Mouse (Mus musculus) forebrain, embryonic 16.5 days (tissue): ENCODE measurements around the gene Inpp5a. TPM values are rescaled to one million over a fixed set of nuclear protein-coding genes. Genes with fewer than 3 reads are reported as not detected.

ENCODE experiments used
- ATAC-seq: fragments of 200-750 bp; cut with Nextera tagmentation; 2 replicates; pipeline ENCODE4 v1.8.0; 2017; ENCODE audit warnings: mild to moderate bottlenecking, moderate library complexity
- H3K27ac ChIP-seq: fragments of 300-500 bp; sonication (generic); 2 replicates; pipeline ENCODE4 v1.5.1; 2014; ENCODE audit warnings: low read length, control low read depth
- H3K27me3 ChIP-seq: fragments of 300-500 bp; sonication (generic); replicated peaks from 2 replicates; pipeline ENCODE4 v1.6.1; 2014; ENCODE audit warnings: low read length; ENCODE audit not compliant: control insufficient read depth, insufficient read depth
- H3K36me3 ChIP-seq: fragments of 300-500 bp; sonication (generic); 2 replicates; pipeline ENCODE4 v1.6.1; 2014; ENCODE audit not compliant: control insufficient read depth, insufficient read depth
- H3K4me1 ChIP-seq: fragments of 300-500 bp; sonication (generic); replicated peaks from 2 replicates; pipeline ENCODE4 v1.6.1; 2014; ENCODE audit warnings: low read length; ENCODE audit not compliant: control insufficient read depth, insufficient read depth
- H3K4me2 ChIP-seq: fragments of 300-500 bp; sonication (generic); 2 replicates; pipeline ENCODE4 v1.6.1; 2014; ENCODE audit warnings: mild to moderate bottlenecking, low read length, control low read depth
- H3K4me3 ChIP-seq: fragments of 300-500 bp; sonication (generic); replicated peaks from 2 replicates; pipeline ENCODE4 v1.5.1; 2014; ENCODE audit warnings: mild to moderate bottlenecking, low read length, control low read depth
- H3K9ac ChIP-seq: fragments of 300-500 bp; sonication (generic); replicated peaks from 2 replicates; pipeline ENCODE4 v1.6.1; 2014; ENCODE audit warnings: low read depth, low read length, control low read depth
- H3K9me3 ChIP-seq: fragments of 300-500 bp; sonication (generic); 2 replicates; pipeline ENCODE4 v1.6.1; 2016; ENCODE audit warnings: low read length; ENCODE audit not compliant: control insufficient read depth
- WGBS: fragments of 180-500 bp; shearing (Covaris S2); extraction: QIAGEN DNeasy Blood & Tissue Kit; methylation state at CpG from one replicate; pipeline ENCODE4 v1.1.7; 2014; 5-methylcytosine and 5-hydroxymethylcytosine counted together
- polyA plus RNA-seq: library from polyadenylated mRNA; unstranded; fragments of >200 nt; fragmentation: Nextera tagmentation; extraction: Ambion mirVana; gene quantifications from 2 replicates; pipeline ENCODE4 v1.2.1, GENCODE M21; 2015

Gene Inpp5a
- polyA plus RNA-seq, 1 experiment from 2014 or later: 11.2 TPM

DNA sequence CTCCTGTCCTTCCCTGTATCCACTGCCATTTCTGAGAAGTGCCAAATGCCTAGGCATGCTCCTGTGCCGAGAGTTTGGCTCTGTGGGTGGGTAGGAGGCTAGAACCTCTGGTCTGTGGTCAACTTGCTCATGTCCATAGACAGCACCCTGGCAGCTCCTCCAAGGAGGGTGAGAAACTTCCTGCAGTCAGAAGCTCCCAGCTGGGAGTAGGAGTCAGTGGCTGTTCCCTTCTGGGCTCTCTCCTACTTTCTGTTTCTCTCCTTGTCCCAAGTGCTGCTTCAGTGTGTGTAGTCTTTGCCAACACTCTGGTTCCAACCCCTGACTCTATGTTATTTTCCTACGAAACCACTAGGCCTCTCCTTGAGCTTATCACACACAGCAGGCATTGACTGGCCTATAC, 17.7 kb downstream of the Inpp5a start:
- Histone ChIP-seq H3K36me3 (no peaks in the 10 kb centered on the region), H3K9ac (no peak overlapping the region), H3K27me3 (no peaks in the 10 kb centered on the region), H3K9me3 (no peaks in the 10 kb centered on the region), H3K27ac (no peak overlapping the region), H3K4me2 (no peak overlapping the region), H3K4me3 (no peak overlapping the region), H3K4me1 (no peaks in the 10 kb centered on the region; the same call in 1 of the 2 replicates)
- WGBS: 86% methylated on average over 2 of the region's 2 CpGs
- ATAC-seq: no peak

DNA sequence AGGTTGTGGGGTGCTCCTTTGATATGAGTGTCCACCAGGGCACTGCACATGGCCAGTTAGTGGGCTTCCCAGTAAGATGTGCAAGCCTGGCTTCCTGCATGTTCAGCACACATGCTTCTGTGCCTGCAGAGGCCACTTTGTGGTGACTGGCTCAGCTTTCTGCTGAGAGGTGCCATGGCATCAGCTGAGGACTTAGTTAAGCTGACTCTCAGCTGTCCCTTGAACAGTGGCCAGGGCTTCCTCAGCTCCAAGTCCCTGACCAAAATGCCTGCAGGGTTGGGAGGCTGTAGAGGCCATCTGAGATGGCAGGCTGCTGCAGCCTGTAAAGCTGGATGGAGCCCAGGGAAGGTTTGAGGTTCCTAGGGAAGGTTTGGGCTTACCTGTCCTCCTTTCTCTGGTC, 19.1 kb downstream of the Inpp5a start:
- ATAC-seq: no peak
- H3K36me3 ChIP-seq: no peaks in the 10 kb centered on the region
- H3K4me1 ChIP-seq: no peaks in the 10 kb centered on the region; the same call in 1 of the 2 replicates
- H3K4me2 ChIP-seq: no peak overlapping the region
- no peak overlapping the region for H3K9ac ChIP-seq
- H3K27me3 ChIP-seq: no peaks in the 10 kb centered on the region
- H3K27ac ChIP-seq: no peak overlapping the region
- H3K9me3 ChIP-seq: no peaks in the 10 kb centered on the region
- no peak overlapping the region for H3K4me3 ChIP-seq

DNA sequence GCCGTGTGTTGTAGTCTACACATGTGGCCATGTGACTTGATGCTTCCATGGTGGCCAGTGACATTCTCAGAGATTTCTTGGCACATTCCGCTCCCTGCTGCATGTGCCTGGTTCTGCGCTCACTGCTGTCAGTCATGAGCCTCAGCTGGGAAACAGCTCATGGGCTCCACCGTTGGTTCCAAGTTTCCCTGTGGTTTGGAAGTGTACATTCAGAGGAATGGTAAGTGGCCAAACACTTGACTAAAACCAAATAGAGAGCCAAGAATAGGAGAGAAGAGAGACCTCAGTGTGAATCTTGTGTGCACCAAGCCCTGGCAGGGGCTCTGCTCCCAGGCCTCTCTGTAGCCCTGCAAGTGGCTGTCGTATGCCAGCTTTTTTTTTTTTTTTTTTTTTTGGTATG, 21.0 kb downstream of the Inpp5a start:
- Histone ChIP-seq H3K27me3 (no peaks in the 10 kb centered on the region), H3K36me3 (no peaks in the 10 kb centered on the region), H3K9me3 (no peaks in the 10 kb centered on the region), H3K4me1 (no peaks in the 10 kb centered on the region; the same call in 1 of the 2 replicates), H3K4me2 (no peak overlapping the region), H3K9ac (no peak overlapping the region), H3K4me3 (no peak overlapping the region), H3K27ac (no peak overlapping the region)
- ATAC-seq: no peak
- WGBS: 64% methylated on average over 5 of the region's 5 CpGs

DNA sequence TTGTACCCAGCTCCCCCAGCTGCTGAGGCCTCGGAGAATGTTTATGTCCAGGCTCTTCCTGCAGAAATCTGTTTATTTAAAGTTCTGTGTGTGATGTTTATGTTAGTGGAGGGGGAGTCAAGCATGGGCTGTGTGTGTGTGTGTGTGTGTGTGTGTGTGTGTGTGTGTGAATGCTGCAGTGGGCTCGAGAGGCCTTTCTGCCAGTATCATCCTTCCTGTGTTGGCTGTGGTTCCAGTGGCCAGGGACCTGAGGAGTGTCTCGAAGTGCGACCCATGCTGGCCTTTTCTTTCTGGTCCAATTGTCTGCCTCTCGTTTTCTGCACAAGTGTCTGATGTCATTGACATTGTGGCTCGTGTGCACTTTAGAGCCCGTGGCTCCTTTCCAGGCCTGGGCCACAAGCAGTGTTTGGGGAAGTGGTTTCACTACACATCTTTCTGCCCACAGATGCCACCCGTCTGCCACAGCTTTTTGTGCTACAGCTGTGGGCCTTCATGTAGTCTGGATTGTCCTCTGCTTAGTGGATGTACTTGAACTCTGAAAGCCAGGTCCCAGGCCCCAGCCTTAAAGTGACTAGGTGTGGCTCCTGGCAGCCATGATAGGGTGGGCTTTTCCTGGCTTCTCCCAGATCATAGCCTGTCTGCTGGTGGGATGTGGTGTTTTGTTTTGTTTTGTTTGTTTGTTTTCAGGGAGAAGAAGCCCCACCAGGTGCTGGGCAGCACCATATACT, 23.5 kb downstream of the Inpp5a start:
- no peak overlapping the region for H3K9ac ChIP-seq
- ATAC-seq: no peak
- H3K9me3 ChIP-seq: no peaks in the 10 kb centered on the region
- no peaks in the 10 kb centered on the region for H3K27me3 ChIP-seq
- no peak overlapping the region for H3K4me2 ChIP-seq
- no peak overlapping the region for H3K27ac ChIP-seq
- no peak overlapping the region for H3K4me3 ChIP-seq
- WGBS: 51% methylated on average over 8 of the region's 8 CpGs
- H3K4me1 ChIP-seq: no peaks in the 10 kb centered on the region; the same call in 1 of the 2 replicates
- no peaks in the 10 kb centered on the region for H3K36me3 ChIP-seq

DNA sequence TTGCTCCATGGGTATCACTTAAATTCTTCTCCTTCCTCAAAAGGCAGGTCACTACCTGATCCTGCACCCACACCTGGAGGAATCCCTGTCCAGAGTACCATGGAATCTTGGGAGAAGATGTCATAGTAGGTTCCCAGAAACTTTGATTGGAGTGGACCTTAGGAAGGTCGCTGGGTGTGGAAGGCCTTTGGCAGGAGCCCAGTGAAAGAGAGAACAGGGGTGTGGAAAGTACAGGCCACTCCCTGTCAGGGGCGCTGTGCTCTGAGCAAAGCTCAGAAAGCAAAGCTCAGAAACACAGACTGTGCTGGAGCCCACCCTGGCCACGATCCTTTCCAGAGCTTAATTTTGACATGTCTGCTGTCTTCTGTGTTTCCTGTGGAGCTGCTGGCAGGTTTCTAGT, 24.5 kb downstream of the Inpp5a start:
- Histone ChIP-seq H3K4me3 (no peak overlapping the region), H3K36me3 (no peaks in the 10 kb centered on the region), H3K9ac (no peak overlapping the region), H3K4me1 (no peaks in the 10 kb centered on the region; the same call in 1 of the 2 replicates), H3K9me3 (no peaks in the 10 kb centered on the region), H3K27ac (no peak overlapping the region), H3K27me3 (no peaks in the 10 kb centered on the region), H3K4me2 (no peak overlapping the region)
- no peak for ATAC-seq
- 86% methylated on average over 3 of the region's 3 CpGs for WGBS

DNA sequence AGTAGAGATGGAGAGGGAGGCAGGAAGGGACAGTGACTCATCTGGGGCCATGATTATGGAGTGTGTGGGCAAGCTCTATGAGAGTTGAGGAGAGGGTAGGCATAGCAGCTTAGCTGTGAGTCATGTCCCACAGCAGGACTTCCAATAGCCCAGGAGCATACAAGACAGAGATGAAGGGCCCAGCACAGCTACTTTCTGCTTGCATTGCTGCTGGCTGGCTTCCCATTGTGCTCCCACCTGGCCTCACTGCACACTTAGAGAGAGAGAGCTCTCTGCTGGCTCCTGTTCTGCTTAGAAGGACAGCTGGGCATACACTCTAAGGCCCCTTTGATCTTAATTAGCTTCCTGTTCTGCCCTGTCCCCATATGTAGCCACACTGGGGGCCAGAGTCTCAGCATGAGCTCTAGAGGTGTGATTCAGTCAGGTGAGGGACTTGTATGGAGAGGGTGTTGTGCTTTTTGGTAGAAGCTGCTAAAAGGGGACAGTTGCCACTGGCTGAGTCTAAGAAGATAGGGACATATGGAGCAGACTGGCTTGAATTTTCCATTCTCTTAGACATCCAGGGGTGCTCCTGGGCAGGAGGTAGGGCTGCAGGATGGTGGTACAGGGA, 26.8 kb downstream of the Inpp5a start:
- no peak overlapping the region for H3K4me2 ChIP-seq
- ATAC-seq: no peak
- H3K27ac ChIP-seq: no peak overlapping the region
- no peaks in the 10 kb centered on the region for H3K4me1 ChIP-seq
- no peak overlapping the region for H3K4me3 ChIP-seq
- no peak overlapping the region for H3K9ac ChIP-seq
- no peaks in the 10 kb centered on the region for H3K9me3 ChIP-seq
- no peaks in the 10 kb centered on the region for H3K36me3 ChIP-seq
- no peaks in the 10 kb centered on the region for H3K27me3 ChIP-seq

DNA sequence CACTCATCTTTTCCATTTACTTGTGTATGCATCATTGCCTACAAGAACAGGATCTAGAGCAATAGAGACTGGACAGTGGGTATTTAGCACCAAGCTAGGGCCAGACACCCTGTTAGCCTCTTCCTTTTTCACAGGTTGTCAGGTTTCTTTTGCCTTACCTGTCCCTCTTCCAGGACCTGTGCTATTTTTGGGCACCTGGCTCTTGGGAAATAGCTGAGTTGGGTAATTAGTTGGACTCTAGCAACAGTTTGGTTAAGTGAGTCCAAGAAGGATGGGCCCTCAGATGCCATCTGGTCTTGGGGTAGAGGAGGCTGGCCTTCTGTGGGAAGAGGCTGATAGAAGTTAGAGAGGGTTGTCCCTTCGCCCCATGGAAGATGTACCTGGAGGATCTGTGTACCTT, 29.5 kb downstream of the Inpp5a start:
- Histone ChIP-seq H3K9me3 (no peaks in the 10 kb centered on the region), H3K4me1 (no peaks in the 10 kb centered on the region), H3K27me3 (no peaks in the 10 kb centered on the region), H3K36me3 (no peaks in the 10 kb centered on the region), H3K4me2 (no peak overlapping the region), H3K9ac (no peak overlapping the region), H3K27ac (no peak overlapping the region), H3K4me3 (no peak overlapping the region)
- ATAC-seq: no peak
- 95% methylated on average over 1 of the region's 1 CpGs for WGBS

DNA sequence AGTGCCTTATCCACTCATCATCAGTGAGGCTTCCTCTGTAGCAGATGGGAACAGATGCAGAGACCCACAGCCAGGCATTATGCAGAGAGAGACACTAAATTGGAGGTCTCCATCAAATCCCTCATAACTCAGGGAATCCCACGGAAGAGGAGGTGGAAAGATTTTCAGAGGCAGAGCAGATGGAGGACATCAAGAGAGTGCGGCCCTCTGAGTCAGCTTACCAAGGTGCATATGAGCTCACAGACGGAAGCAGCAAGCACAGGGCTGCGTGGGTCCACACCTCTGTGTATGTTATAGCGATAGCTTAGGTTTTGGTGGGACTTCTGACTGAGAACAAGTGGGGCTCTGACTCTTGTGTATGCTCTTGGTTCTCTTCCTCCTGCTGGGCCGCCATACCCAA, 33.9 kb downstream of the Inpp5a start:
- H3K4me1 ChIP-seq: no peaks in the 10 kb centered on the region
- WGBS: 91% methylated on average over 6 of the region's 6 CpGs
- H3K9ac ChIP-seq: no peak overlapping the region
- H3K4me3 ChIP-seq: no peak overlapping the region
- H3K4me2 ChIP-seq: no peak overlapping the region
- H3K27me3 ChIP-seq: no peaks in the 10 kb centered on the region
- H3K36me3 ChIP-seq: no peaks in the 10 kb centered on the region
- no peaks in the 10 kb centered on the region for H3K9me3 ChIP-seq
- H3K27ac ChIP-seq: no peak overlapping the region
- ATAC-seq: no peak

DNA sequence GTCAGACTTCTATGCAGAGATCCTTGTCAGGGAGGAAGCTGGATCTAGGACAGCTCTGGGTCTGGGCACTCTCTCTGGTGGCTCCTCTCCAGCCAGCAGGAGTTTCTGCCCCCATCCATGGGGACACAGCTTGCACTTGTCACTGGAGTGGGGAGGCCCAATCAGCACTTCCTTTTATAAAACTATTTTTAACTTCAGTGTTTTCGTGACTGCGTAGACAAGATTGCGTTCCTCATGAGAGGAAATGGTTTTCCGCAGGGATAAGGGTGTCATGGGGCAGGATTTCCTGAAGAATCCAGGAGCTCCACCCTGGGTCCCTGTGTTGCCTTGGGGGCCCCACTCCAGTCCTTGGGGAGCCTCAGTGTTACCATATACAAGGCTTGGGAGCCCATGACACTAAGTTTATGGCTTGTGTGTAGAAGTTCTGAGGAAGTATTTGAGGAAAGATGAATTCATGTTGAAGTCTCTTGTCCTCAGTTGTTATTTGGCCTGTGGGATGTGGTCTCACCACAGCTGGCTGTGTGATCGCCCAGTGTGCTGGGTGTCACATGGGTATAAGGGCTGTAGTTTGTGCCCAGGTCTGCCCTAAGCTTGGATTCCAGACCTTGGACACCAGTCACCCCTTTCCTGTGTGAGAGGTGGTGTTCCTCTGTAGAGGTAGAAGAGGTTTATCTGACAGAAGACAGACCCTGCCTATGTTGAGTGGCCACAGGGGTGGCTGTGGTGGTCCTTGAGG, 45.4 kb downstream of the Inpp5a start:
- Histone ChIP-seq H3K36me3 (no peaks in the 10 kb centered on the region), H3K27me3 (no peaks in the 10 kb centered on the region), H3K4me2 (no peak overlapping the region), H3K4me1 (peaks cover 6% of the 10 kb centered on the region; the same call in 1 of the 2 replicates), H3K9ac (no peak overlapping the region), H3K4me3 (no peak overlapping the region), H3K9me3 (no peaks in the 10 kb centered on the region), H3K27ac (no peak overlapping the region)
- 87% methylated on average over 5 of the region's 5 CpGs for WGBS
- ATAC-seq: no peak
